Mouse (Mus musculus) monocyte, adult 5-6 weeks (primary cell): Measurements from ENCODE around the gene Rnf44. TPM values are rescaled to one million over a fixed set of nuclear protein-coding genes. Genes with fewer than 3 reads are reported as not detected.
A peak's percentile ranks its signal among the peaks of the same experiment; 100 is the strongest.

Experiments
- ATAC-seq: fragments of 153-309, 156-312 bp; replicated peaks from 2 replicates; pipeline ENCODE4 v1.8.0; 2017; ENCODE audit warnings: mild to moderate bottlenecking; ENCODE audit not compliant: low TSS enrichment, insufficient number of reproducible peaks, severe bottlenecking, poor library complexity, low FRiP score
- total RNA-seq: library from RNA; stranded (forward); fragments of 200-1000, 200-491, 200-594 nt; gene quantifications from 3 replicates; pipeline ENCODE4 v1.2.3, GENCODE M21; 2017

The Rnf44 gene
- total RNA-seq, 1 experiment from 2014 or later = 17.1 TPM

- peak; percentile 67 for ATAC-seq
Observed at GRCm38 (mm10) chr13:54687575-54688424, 5.9 kb downstream of the Rnf44 start.

DNA sequence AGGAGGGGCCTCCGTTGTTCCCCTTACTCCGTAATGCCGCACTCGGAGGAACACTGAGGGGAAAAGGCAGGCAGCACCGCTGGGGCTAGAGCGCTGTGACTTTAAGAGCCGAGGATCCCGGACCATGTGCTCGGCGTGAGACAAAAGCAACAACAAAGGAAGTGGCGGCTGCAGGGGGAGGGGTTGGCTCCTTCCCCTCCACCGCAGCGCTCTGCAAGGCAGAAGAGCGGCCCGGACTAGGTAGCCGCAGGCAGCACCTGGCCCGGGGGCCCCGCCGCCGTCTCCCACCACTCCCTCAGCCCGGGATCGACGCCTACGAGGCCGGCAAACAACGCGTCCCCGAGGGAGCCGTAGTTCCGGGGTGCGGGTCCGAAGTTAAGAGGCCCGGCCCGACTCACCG is 6.6 kb downstream of the Rnf44 start:
- ATAC-seq = peak; percentile 59

GRCm38 (mm10) chr13:54686139-54687053 is 7.3 kb downstream of the Rnf44 start:
- ATAC-seq = no peak

DNA sequence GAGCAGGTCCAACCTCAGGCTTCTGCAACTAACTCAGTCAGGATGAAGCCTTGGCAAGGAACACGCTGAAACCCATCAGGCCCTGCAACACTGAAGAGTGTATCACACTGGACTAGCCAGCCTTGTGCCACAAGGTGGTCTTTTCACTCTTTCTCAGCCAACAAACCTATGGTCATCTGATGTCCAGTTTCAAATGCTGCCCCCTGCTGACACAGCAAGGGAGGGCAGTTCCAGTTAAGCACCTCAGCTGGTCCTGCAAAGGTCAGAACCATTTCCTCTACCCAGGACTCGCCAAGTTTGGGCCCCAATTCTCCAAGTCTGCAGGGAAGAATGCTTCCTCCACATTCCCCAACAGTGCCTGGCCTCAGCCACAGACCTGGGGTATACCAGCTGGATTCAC is 8.5 kb downstream of the Rnf44 start:
- ATAC-seq = no peak

- no peak for ATAC-seq
Observed at GRCm38 (mm10) chr13:54684140-54684896, 9.4 kb downstream of the Rnf44 start.

- ATAC-seq = no peak
Observed at GRCm38 (mm10) chr13:54683301-54683700, 10.4 kb downstream of the Rnf44 start.

GRCm38 (mm10) chr13:54681291-54681690 is 12.4 kb downstream of the Rnf44 start:
- ATAC-seq = no peak

GRCm38 (mm10) chr13:54680184-54680853 is 13.4 kb downstream of the Rnf44 start:
- no peak for ATAC-seq

DNA sequence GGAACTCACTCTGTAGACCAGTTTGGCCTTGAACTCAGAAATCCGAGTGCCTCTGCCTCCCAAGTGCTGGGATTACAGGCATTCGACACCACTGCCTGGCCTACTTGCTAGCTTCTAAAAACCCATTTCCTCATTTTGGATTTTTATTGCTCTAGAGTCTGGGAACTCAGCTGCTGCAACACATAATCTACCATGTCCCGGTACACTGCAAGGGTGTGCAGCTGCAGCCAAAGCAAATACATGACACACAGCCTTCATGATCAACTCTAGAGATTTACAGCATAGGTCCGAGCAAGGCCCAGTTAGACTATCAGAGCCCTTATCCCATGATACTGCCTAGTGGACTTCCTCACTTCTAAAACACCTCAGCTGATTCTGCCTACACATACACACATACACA is 15.4 kb downstream of the Rnf44 start:
- no peak for ATAC-seq

DNA sequence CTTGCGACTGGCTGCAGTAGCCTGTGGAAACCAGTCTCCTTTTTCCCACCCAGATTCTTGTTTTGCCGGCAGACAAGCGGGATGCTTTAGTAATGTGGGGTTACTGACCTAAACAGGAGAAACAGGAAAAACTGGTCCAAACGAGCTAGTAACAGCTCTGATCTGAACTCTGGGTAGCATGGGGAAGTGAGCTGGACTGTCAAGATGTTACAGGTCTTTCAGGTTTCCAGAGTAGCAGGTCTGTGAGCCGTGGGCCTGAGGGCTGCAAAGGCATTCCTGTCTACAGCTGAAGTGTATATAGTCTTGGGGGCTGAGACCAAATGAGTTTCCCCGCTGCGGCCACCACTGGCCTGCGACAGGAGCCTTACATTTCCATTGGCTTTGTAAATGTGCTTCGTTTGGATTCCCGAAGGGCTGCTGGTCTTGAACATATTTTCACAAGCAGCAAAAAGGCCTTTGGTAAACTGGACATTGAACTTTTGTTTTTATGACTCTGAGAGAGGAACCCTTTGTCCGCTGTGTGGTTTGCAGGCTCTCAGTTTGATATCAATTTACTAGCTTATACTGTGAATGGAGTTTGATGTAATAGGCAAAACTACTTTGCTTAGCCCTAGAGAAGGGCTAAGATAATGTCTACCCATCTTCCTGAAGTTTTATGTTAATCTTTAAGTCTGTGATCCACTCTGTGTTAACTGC is 17.7 kb downstream of the Rnf44 start:
- ATAC-seq = no peak

DNA sequence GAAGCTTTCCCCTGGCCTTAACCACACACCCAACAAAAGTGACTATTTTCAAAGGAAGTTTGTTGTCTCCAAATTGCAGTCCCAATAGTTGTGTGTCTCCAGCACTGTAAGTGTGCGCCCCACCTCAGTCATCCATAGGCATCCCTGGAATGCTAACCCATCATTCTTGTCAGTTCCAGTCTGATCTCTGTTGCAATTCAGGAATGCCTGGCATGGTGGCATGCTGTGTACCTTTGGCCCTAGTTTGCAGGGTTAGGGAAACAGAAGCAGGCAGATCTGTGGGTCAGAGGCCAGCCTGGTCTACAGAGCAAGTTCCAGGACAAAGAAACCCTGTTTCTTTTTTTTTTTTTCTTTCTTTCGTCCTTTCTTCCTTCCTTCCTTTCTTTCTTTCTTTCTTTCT is 23.2 kb downstream of the Rnf44 start:
- no peak for ATAC-seq

DNA sequence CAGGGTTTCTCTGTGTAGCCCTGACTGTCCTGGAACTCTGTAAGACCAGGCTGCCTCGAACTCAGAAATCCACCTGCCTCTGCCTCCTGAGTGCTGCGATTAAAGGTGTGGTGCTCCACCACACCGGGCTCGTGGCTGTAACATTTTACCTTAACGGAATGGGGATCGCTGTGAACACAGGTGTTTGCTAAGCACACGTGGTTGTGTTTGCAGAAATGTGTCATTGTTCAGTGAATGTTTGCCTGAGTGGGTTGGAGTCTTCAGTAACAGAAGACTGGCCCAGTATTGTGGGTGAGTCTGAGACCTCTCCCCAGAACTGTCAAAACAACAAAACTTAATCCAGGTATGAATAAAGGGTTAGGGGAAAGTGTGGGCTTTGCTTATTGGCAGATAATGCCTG is 28.6 kb downstream of the Rnf44 start:
- no peak for ATAC-seq

- no peak for ATAC-seq
Observed at GRCm38 (mm10) chr13:54664509-54664908, 29.2 kb downstream of the Rnf44 start.

GRCm38 (mm10) chr13:54663999-54664398 is 29.7 kb downstream of the Rnf44 start:
- ATAC-seq = no peak

DNA sequence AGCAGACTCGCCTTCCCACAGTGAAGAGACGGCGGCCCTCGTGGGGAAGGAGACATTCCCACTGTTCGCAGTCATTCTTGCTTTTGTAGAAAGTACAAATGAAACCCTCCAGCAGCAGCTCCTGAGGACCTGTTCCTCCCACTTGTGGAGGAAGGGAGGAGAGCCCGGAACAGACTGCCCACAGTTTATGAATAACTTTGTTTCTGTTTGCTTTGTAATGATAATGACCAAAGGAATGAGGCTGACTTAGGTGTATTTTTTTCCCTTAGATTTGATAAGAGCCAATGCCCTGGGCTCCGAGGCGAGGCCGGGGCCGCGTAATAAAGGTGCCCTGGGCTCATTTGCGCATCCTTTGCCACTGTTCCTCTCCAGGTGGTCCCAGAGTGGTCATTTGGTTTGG is 32.3 kb downstream of the Rnf44 start:
- no peak for ATAC-seq

DNA sequence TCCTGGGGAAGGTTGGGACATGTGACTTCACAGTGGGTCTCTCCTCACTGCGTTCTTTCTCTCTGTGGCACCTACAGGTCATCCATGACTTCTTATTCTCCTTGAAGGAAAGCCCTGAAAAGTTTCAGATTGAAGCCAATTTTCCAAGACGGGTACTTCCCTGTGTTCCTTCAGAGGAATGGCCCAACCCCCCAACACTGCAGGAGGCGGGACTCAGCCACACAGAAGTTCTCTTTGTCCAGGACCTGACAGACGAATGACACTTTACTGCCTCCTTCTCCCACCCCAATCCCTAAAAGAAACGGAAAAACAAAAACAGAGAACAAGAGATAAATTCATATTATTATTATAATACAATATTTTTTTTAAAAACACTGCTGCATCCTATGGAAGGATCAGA is 32.8 kb downstream of the Rnf44 start:
- ATAC-seq = no peak

DNA sequence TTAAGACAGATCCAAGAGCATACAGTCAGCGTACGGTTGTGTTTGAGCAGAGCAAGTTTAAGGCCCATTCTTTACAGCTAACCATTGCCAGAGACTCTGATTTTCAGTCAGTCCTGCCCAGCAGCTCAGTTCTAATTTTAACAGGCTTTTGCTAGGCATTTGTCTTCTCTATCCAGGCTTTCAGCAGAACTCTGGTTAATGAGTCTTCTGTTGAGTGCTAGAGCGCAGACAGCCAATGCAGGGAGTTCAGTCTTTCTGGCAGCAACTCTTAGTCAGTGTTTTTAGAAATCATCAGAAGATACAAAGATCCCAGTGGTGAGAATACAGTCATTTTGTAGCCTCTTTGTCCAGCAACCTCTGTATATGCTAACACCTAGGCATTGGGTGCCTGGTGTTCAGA is 43.2 kb downstream of the Rnf44 start:
- no peak for ATAC-seq

- ATAC-seq = no peak
Observed at GRCm38 (mm10) chr13:54635011-54635410, 58.7 kb downstream of the Rnf44 start.
